ENCODE assay signal across 16 mouse cellular contexts in genomic region chr9:111655066-111655465, GRCm38 (mm10).
"Had no signal": no experiment of that assay in that cellular context is flagged by ENCODE, and none has a peak within 500 bp of the region (broad histone marks: within the 10 kb centered on the region; RNA-seq: fewer than 3 reads in every experiment).

No protein-coding gene starts in this region.

- H3K36me3 ChIP-seq: neural tube, embryonic 13.5 days; neural tube, embryonic 15.5 days; stomach, embryonic 15.5 days had no signal

- H3K27ac ChIP-seq: neural tube, embryonic 13.5 days; neural tube, embryonic 15.5 days; stomach, embryonic 15.5 days; stomach, postnatal 0 days had no signal

- H3K4me1 ChIP-seq: neural tube, embryonic 13.5 days; neural tube, embryonic 15.5 days; stomach, embryonic 15.5 days had no signal

- H3K4me3 ChIP-seq: neural tube, embryonic 13.5 days; neural tube, embryonic 15.5 days; stomach, embryonic 15.5 days had no signal

- DNase-seq: retina, postnatal 1 day; right cerebral cortex, adult 18-20 months; right cerebral cortex, postnatal 14 days; right cerebral cortex, postnatal 25 days; right cerebral cortex, postnatal 4 days; spleen, adult 18-20 months; thymus, adult 18-20 months; thymus, adult 2 months; thymus, postnatal 14 days; thymus, postnatal 25 days; thymus, postnatal 36 days; thymus, postnatal 4 days had no signal

- H3K27me3 ChIP-seq: neural tube, embryonic 13.5 days; neural tube, embryonic 15.5 days; stomach, embryonic 15.5 days had no signal

- H3K9ac ChIP-seq: neural tube, embryonic 13.5 days; neural tube, embryonic 15.5 days; stomach, embryonic 15.5 days had no signal

- H3K4me2 ChIP-seq: neural tube, embryonic 13.5 days; neural tube, embryonic 15.5 days; stomach, embryonic 15.5 days had no signal

- H3K9me3 ChIP-seq: neural tube, embryonic 13.5 days; neural tube, embryonic 15.5 days; stomach, embryonic 15.5 days had no signal
